Mouse (Mus musculus) stomach, embryonic 16.5 days (tissue): ENCODE data around the gene Micu2. TPM values are rescaled to one million over a fixed set of nuclear protein-coding genes. Genes with fewer than 3 reads are reported as not detected.
"Not testable (repeated sequence)": the region's sequence is repeated elsewhere in the genome, so short reads cannot be mapped to it uniquely, and the experiment has no call there.

Experiments
- ATAC-seq: fragments of 200-750 bp; cut with Nextera tagmentation; 2 replicates; pipeline ENCODE4 v1.8.0; 2017; ENCODE audit warnings: moderate number of reproducible peaks, moderate TSS enrichment; ENCODE audit not compliant: insufficient read depth, low FRiP score
- H3K27ac ChIP-seq: fragments of 300-500 bp; sonication (generic); 2 replicates; pipeline ENCODE4 v1.5.1; 2014; ENCODE audit warnings: low read length
- H3K27me3 ChIP-seq: fragments of 300-500 bp; sonication (generic); 2 replicates; pipeline ENCODE4 v1.6.1; 2014; ENCODE audit warnings: low read length, control low read depth, mixed read lengths; ENCODE audit not compliant: control insufficient read depth, insufficient read depth
- H3K36me3 ChIP-seq: fragments of 300-500 bp; sonication (generic); 2 replicates; pipeline ENCODE4 v1.6.1; 2014; ENCODE audit warnings: low read length; ENCODE audit not compliant: control insufficient read depth, insufficient read depth
- H3K4me1 ChIP-seq: fragments of 300-500 bp; sonication (generic); 2 replicates; pipeline ENCODE4 v1.6.1; 2014; ENCODE audit warnings: low read length, control low read depth, mixed read lengths; ENCODE audit not compliant: control insufficient read depth, insufficient read depth
- H3K4me2 ChIP-seq: fragments of 300-500 bp; sonication (generic); 2 replicates; pipeline ENCODE4 v1.6.1; 2014; ENCODE audit warnings: low read depth, low read length, mixed read lengths
- H3K4me3 ChIP-seq: fragments of 300-500 bp; sonication (generic); replicated peaks from 2 replicates; pipeline ENCODE4 v1.5.1; 2014; ENCODE audit warnings: mild to moderate bottlenecking, low read length
- H3K9ac ChIP-seq: fragments of 300-500 bp; sonication (generic); 2 replicates; pipeline ENCODE4 v1.6.1; 2014; ENCODE audit warnings: low read length
- H3K9me3 ChIP-seq: fragments of 300-500 bp; sonication (generic); replicated peaks from 2 replicates; pipeline ENCODE4 v1.6.1; 2016; ENCODE audit warnings: low read length, control low read depth; ENCODE audit not compliant: control insufficient read depth
- WGBS: fragments of 180-500 bp; shearing (Covaris S2); extraction: QIAGEN DNeasy Blood & Tissue Kit; methylation state at CpG from one replicate; pipeline ENCODE4 v1.1.7; 2014; 5-methylcytosine and 5-hydroxymethylcytosine counted together
- polyA plus RNA-seq: library from polyadenylated mRNA; unstranded; fragments of >200 nt; fragmentation: Nextera tagmentation; extraction: Ambion mirVana; gene quantifications from 2 replicates; pipeline ENCODE4 v1.2.1, GENCODE M21; 2015

Micu2 gene
- polyA plus RNA-seq, 1 experiment from 2014 or later, result 82.3 TPM

- WGBS, result 84% methylated on average over 4 of the region's 4 CpGs
- no peak overlapping the region for H3K27ac ChIP-seq
- ATAC-seq, result no peak
Measured at GRCm38 (mm10) chr14:57911316-57911715, 87.7 kb downstream of the Micu2 start.

GRCm38 (mm10) chr14:57910501-57911068 lies 88.5 kb downstream of the Micu2 start:
- H3K9ac ChIP-seq, result peak overlapping the region; percentile 64
- no peaks in the 10 kb centered on the region for H3K9me3 ChIP-seq
- peak; percentile 96 for ATAC-seq
- peak overlapping the region; percentile 35 for H3K4me3 ChIP-seq
- H3K36me3 ChIP-seq, result no peaks in the 10 kb centered on the region
- H3K4me1 ChIP-seq, result peaks cover 5% of the 10 kb centered on the region; the same call in 1 of the 2 replicates
- no peak overlapping the region for H3K27ac ChIP-seq
- 20% methylated on average over 26 of the region's 26 CpGs for WGBS
- no peaks in the 10 kb centered on the region for H3K27me3 ChIP-seq
- H3K4me2 ChIP-seq, result peak overlapping the region; percentile 60

More at GRCm38 (mm10) chr14:57911316-57911715, 87.7 kb downstream of the Micu2 start:
- no peak overlapping the region for H3K4me2 ChIP-seq
- H3K9me3 ChIP-seq, result no peaks in the 10 kb centered on the region
- H3K27me3 ChIP-seq, result no peaks in the 10 kb centered on the region
- no peak overlapping the region for H3K9ac ChIP-seq
- no peaks in the 10 kb centered on the region for H3K36me3 ChIP-seq
- H3K4me1 ChIP-seq, result peaks cover 5% of the 10 kb centered on the region; the same call in 1 of the 2 replicates
- no peak overlapping the region for H3K4me3 ChIP-seq

DNA sequence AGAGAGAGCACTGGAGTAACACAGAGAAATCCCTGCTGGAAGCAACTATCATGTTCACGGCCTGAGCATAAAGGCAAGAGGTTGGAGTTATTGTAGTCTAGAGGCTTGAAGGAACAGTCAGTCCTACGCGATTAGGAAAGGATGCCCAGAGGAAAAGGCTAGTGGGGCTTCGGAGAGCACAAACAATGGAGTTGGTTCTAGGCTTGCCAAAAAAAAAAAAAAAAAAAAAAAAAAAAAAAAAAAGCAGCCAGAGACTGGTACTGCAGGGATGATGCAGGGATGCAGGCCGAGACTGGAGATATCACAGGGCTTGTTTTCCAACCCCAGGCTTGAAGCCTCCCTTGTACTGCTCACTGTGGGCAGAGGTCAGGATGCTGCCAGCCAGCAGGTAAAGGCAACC lies 89.8 kb downstream of the Micu2 start:
- Histone ChIP-seq H3K9ac (no peak overlapping the region), H3K4me2 (no peak overlapping the region), H3K9me3 (no peaks in the 10 kb centered on the region), H3K27me3 (no peaks in the 10 kb centered on the region), H3K4me3 (no peak overlapping the region), H3K27ac (no peak overlapping the region), H3K36me3 (no peaks in the 10 kb centered on the region), H3K4me1 (peaks cover 5% of the 10 kb centered on the region; the same call in 1 of the 2 replicates)
- WGBS, result 83% methylated on average over 5 of the region's 5 CpGs
- ATAC-seq, result no peak

- no peaks in the 10 kb centered on the region for H3K9me3 ChIP-seq
- no peaks in the 10 kb centered on the region for H3K36me3 ChIP-seq
- no peaks in the 10 kb centered on the region for H3K27me3 ChIP-seq
- H3K27ac ChIP-seq, result no peak overlapping the region
- 43% methylated on average over 2 of the region's 2 CpGs for WGBS
- no peak for ATAC-seq
- H3K9ac ChIP-seq, result no peak overlapping the region
- no peak overlapping the region for H3K4me2 ChIP-seq
- H3K4me1 ChIP-seq, result peaks cover 5% of the 10 kb centered on the region; the same call in 1 of the 2 replicates
- H3K4me3 ChIP-seq, result no peak overlapping the region
Measured at GRCm38 (mm10) chr14:57908431-57908830, 90.6 kb downstream of the Micu2 start.

DNA sequence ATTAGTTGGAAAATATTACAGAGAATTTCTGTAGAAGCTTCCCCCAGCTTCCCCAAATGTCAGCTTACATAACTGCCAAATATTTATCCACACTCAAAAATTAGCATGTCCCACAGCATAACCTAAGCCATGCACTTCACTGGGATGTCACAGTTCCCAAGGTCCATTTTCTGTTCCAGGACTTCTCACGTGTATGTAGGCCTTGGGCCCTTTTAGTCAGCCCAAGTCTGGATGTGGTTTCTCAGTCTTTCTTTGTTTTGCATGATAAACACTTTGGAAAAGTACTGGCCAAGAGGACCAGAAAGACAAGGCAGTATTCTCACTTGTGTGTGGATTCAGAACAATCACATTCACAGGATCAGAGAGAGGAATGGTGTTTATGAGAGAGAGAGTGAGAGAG lies 97.1 kb downstream of the Micu2 start:
- Histone ChIP-seq H3K9ac (no peak overlapping the region), H3K36me3 (no peaks in the 10 kb centered on the region), H3K4me1 (no peaks in the 10 kb centered on the region), H3K27ac (no peak overlapping the region), H3K9me3 (no peaks in the 10 kb centered on the region), H3K4me3 (no peak overlapping the region), H3K4me2 (no peak overlapping the region), H3K27me3 (no peaks in the 10 kb centered on the region)
- no peak for ATAC-seq
- 57% methylated on average over 1 of the region's 1 CpGs for WGBS

GRCm38 (mm10) chr14:57896882-57897281 lies 102.2 kb downstream of the Micu2 start:
- Histone ChIP-seq H3K36me3 (no peaks in the 10 kb centered on the region), H3K9ac (no peak overlapping the region), H3K9me3 (no peaks in the 10 kb centered on the region), H3K4me3 (no peak overlapping the region), H3K27ac (no peak overlapping the region), H3K27me3 (no peaks in the 10 kb centered on the region), H3K4me2 (no peak overlapping the region), H3K4me1 (no peaks in the 10 kb centered on the region)
- ATAC-seq, result no peak
- 91% methylated on average over 12 of the region's 12 CpGs for whole genome bisulfite sequencing

- H3K36me3 ChIP-seq, ATAC-seq, H3K27ac ChIP-seq, H3K9ac ChIP-seq, H3K4me3 ChIP-seq, H3K27me3 ChIP-seq, H3K9me3 ChIP-seq, H3K4me1 ChIP-seq, H3K4me2 ChIP-seq: not testable (repeated sequence)
- 59% methylated on average over 8 of the region's 8 CpGs for WGBS
Measured at GRCm38 (mm10) chr14:57896088-57896871, 102.8 kb downstream of the Micu2 start.

DNA sequence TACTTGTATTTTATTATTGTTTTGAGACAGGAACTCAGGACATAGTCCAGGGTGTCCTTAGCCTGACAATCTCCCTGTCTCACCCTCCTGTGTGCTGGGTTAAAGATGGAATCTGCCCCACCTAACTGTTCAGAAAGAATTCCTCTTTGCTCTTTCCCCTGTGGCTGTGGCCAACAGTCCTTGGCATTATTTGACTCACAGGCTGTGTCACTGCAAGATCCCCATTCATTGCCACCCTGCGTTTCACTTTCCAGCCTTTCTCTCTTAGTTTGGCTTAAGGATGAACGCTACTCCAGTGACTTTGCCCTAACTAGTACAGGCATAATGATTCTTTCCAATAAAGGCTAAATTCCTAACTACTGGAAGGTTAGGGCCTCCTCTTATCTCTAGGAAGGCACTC lies 104.7 kb downstream of the Micu2 start:
- WGBS, result 75% methylated on average over 2 of the region's 2 CpGs
- no peaks in the 10 kb centered on the region for H3K36me3 ChIP-seq
- H3K9ac ChIP-seq, result no peak overlapping the region
- no peaks in the 10 kb centered on the region for H3K9me3 ChIP-seq
- no peak overlapping the region for H3K4me2 ChIP-seq
- no peaks in the 10 kb centered on the region for H3K4me1 ChIP-seq
- no peaks in the 10 kb centered on the region for H3K27me3 ChIP-seq
- ATAC-seq, result no peak
- no peak overlapping the region for H3K27ac ChIP-seq
- no peak overlapping the region for H3K4me3 ChIP-seq

GRCm38 (mm10) chr14:57892961-57893360 lies 106.1 kb downstream of the Micu2 start:
- 92% methylated on average over 1 of the region's 1 CpGs for WGBS
- H3K27ac ChIP-seq, result no peak overlapping the region

More at GRCm38 (mm10) chr14:57892961-57893360, 106.1 kb downstream of the Micu2 start:
- no peaks in the 10 kb centered on the region for H3K27me3 ChIP-seq
- no peak overlapping the region for H3K4me2 ChIP-seq
- H3K36me3 ChIP-seq, result no peaks in the 10 kb centered on the region
- ATAC-seq, result no peak
- no peak overlapping the region for H3K9ac ChIP-seq
- no peak overlapping the region for H3K4me3 ChIP-seq
- H3K9me3 ChIP-seq, result no peaks in the 10 kb centered on the region
- H3K4me1 ChIP-seq, result 0 out of 2 replicates have a peak, but pooled peaks cover 3% of the 10 kb centered on the region
